Mouse (Mus musculus) heart, adult 2 months (tissue): ENCODE data around the gene Cacng4. TPM values are rescaled to one million over a fixed set of nuclear protein-coding genes. Genes with fewer than 3 reads are reported as not detected.
A peak's percentile ranks its signal among the peaks of the same experiment; 100 is the strongest.

Experiments used
- DNase-seq, 2 experiments: peaks; one replicate each; pipeline ENCODE4 v3.0.0; 2021
- H3K27ac ChIP-seq: fragments of 200-600 bp; 2 replicates; pipeline ENCODE4 v1.8.1; 2022
- H3K27me3 ChIP-seq: fragments of 200-500 bp; 2 replicates; pipeline ENCODE4 v1.6.1; 2012; ENCODE audit warnings: mild to moderate bottlenecking, low read length, inconsistent platforms, mixed read lengths; ENCODE audit not compliant: control insufficient read depth, insufficient read depth
- H3K36me3 ChIP-seq: fragments of 200-500 bp; 2 replicates; pipeline ENCODE4 v1.6.1; 2012; ENCODE audit warnings: low read length, inconsistent platforms; ENCODE audit not compliant: control insufficient read depth, insufficient read depth
- H3K4me1 ChIP-seq: fragments of 200-500 bp; 2 replicates; pipeline ENCODE4 v1.6.1; 2011; ENCODE audit warnings: low read length; ENCODE audit not compliant: control insufficient read depth, insufficient read depth
- H3K4me3 ChIP-seq: fragments of 200-600 bp; 2 replicates; pipeline ENCODE4 v1.8.1; 2022
- H3K79me2 ChIP-seq: fragments of 200-500 bp; replicated peaks from 2 replicates; pipeline ENCODE4 v1.6.1; 2012; ENCODE audit warnings: mild to moderate bottlenecking, inconsistent platforms, low read length, moderate library complexity, mixed read lengths; ENCODE audit not compliant: control insufficient read depth, insufficient read depth
- H3K9ac ChIP-seq: fragments of 200-500 bp; 2 replicates; pipeline ENCODE4 v1.6.1; 2012; ENCODE audit warnings: low read depth, mild to moderate bottlenecking, control low read depth, inconsistent platforms, low read length, mixed read lengths
- CTCF ChIP-seq: fragments of 200-600 bp; IDR thresholded peaks from 2 replicates; pipeline ENCODE4 v1.8.1; 2022; ENCODE audit warnings: antibody characterized with exemption, mild to moderate bottlenecking, moderate library complexity
- EP300 ChIP-seq: fragments of 200-500 bp; IDR thresholded peaks from 2 replicates; pipeline ENCODE4 v1.6.1; 2011; ENCODE audit warnings: low read depth, low read length, control low read depth; ENCODE audit not compliant: insufficient read depth
- POLR2A ChIP-seq: fragments of 200-500 bp; IDR thresholded peaks from 2 replicates; pipeline ENCODE4 v1.6.1; 2011; ENCODE audit warnings: mild to moderate bottlenecking, low read depth, low read length, control low read depth; ENCODE audit not compliant: insufficient read depth
- WGBS: fragments of 180-500 bp; shearing (Covaris S2); methylation state at CpG from one replicate; pipeline ENCODE4 v1.1.7; 2018; 5-methylcytosine and 5-hydroxymethylcytosine counted together
- intact Hi-C: fragments of 180-260 bp; cut with DNase I; formaldehyde crosslinking; loops from one replicate; pipeline ENCODE4 v1.15.1; 2025
- polyA plus RNA-seq: library from polyadenylated mRNA; depleted of rRNA; stranded (reverse); fragments of >200 nt; gene quantifications from 2 replicates; pipeline ENCODE4 v1.2.3, GENCODE M21; 2012
- total RNA-seq, 2 experiments: library from RNA; stranded (reverse); gene quantifications; 2 replicates each; pipeline ENCODE4 v1.2.3; 2021

Cacng4 gene
- total and polyA plus RNA-seq, 3 experiments = 0.18 TPM; not detected in 2

DNA sequence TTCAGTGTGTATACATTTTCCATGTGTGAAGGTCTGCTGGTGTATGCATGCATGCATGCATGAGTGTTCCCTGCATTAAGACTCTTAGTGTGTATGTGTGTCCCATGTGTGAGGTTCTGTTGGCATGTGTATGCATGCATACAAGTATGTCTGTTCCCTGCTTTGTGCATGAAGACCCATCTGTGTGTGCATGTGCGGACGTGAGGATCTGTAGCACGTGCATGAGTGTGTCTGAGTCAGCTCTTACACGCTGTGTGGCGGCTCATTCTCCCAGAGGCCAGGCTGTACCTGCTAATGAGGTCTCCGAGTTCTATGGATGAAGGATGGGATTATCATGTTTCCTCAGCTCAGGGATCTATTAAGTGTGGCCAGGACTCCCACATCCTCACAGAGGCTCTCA, 89.3 kb downstream of the Cacng4 start:
- Histone ChIP-seq H3K27ac (no peak overlapping the region), H3K79me2 (no peaks in the 10 kb centered on the region), H3K4me3 (no peak overlapping the region), H3K4me1 (peaks cover 4% of the 10 kb centered on the region; the same call in 1 of the 2 replicates), H3K9ac (no peak overlapping the region), H3K36me3 (no peaks in the 10 kb centered on the region), H3K27me3 (no peaks in the 10 kb centered on the region; the same call in 1 of the 2 replicates)
- no peak for TF ChIP-seq CTCF
- TF ChIP-seq EP300 = no peak
- no peak for TF ChIP-seq POLR2A
- intact Hi-C loops = no loop called here
- WGBS = 89% methylated on average over 6 of the region's 6 CpGs
- DNase-seq = no peak

DNA sequence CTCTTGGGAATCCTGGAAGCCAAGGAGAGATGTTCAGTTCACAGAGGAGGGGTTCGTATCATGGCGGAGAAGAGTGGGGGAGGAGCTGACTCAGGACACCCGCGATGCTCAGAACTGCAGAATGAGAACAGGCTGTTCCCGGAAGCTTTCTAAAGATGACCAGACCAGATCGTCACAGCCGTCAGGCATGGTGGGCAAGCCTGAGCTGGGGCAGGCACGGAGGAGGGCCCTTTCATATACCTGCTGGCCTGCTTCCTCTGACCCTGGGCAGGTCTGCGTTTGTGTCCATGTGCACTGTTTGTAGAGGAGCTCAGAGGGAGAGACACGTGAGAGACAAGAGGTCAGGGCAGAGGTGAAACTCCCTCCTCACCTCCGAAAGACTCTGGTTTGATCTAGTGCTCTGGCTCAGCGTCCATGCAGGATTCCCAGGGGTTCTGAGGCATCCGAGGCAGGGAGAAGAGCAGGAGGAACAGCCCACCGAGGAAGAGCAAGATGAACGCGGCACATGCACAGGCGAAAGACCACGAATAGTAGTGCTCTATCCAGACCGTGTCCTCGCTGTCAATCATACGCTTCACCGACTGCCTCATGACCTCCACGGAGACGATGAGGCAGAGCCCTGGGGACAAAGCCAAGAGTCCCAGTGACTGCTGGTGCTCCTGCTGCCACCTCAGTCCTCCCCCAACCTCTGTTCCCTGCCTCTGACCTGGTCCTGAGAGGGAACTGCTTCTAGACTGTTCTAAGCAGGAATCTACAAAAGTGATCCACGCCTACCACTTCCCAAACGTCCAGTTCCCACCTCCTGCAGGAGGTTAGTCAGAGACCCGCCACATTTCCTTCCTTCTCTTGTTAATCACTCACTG, 90.9 kb downstream of the Cacng4 start:
- H3K36me3 ChIP-seq = no peaks in the 10 kb centered on the region
- TF ChIP-seq POLR2A (peak; percentile 36; the same call in 1 of the 2 replicates), EP300 (no peak), CTCF (no peak)
- intact Hi-C loops = no loop called here
- 33% methylated on average over 27 of the region's 27 CpGs for WGBS
- peak overlapping the region; percentile 22; the same call in 1 of the 2 replicates for H3K9ac ChIP-seq
- no peaks in the 10 kb centered on the region; the same call in 1 of the 2 replicates for H3K27me3 ChIP-seq
- no peak overlapping the region; the same call in 1 of the 2 replicates for H3K27ac ChIP-seq
- peak; percentile 9 to 20 for DNase-seq
- H3K4me3 ChIP-seq = peak overlapping the region; percentile 8; the same call in 1 of the 2 replicates
- H3K4me1 ChIP-seq = peaks cover 4% of the 10 kb centered on the region; the same call in 1 of the 2 replicates
- H3K79me2 ChIP-seq = no peaks in the 10 kb centered on the region

DNA sequence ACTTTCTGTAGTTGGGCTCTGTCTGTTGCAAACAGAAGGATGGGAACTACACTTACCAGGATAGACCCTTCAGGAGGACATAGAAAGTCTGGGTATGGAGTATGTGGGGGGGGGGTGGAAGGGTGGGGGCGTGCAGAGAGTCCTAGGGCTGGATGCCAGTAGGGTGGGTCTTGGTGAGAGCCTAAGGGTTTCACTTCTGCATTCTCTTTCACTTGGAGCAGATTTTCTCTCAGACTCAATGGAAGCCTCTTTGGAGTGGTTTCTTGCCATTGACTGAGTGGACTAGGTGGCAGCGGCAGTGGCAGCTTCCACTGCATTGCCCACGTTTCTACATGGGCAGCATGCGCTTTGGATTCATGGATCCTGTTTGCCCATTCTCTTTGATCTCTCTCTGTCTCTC, 94.4 kb downstream of the Cacng4 start:
- Histone ChIP-seq H3K27me3 (no peaks in the 10 kb centered on the region), H3K9ac (no peak overlapping the region), H3K79me2 (no peaks in the 10 kb centered on the region), H3K4me3 (no peak overlapping the region), H3K36me3 (no peaks in the 10 kb centered on the region), H3K4me1 (peaks cover 4% of the 10 kb centered on the region; the same call in 1 of the 2 replicates), H3K27ac (no peak overlapping the region)
- 82% methylated on average over 4 of the region's 4 CpGs for WGBS
- intact Hi-C loops = no loop called here
- TF ChIP-seq POLR2A = no peak
- no peak for TF ChIP-seq CTCF
- no peak for TF ChIP-seq EP300
- no peak for DNase-seq

DNA sequence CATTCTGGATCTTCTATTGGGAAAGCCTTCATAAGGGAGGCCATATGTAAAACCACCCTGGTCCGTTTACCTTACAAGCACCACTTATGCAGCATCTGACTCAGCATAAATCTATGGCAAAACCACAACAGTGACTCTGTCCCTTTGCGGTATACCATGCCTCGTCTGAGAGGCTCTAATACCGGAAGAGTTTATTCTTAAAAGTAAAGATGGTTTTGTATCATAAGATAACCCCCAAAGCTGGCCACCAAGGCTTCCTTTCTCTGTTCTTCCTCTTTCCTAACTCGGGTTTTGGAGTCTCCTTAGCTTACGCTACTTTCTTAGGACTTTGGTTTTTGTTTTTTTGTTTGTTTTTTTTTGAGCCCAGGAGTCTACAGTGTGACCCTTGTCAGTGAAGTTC, 101.0 kb downstream of the Cacng4 start:
- TF ChIP-seq POLR2A (no peak), EP300 (no peak), CTCF (no peak)
- intact Hi-C loops = no loop called here
- DNase-seq = no peak
- Histone ChIP-seq H3K27me3 (no peaks in the 10 kb centered on the region), H3K79me2 (no peaks in the 10 kb centered on the region), H3K27ac (no peak overlapping the region), H3K4me1 (no peaks in the 10 kb centered on the region), H3K4me3 (no peak overlapping the region), H3K36me3 (no peaks in the 10 kb centered on the region), H3K9ac (no peak overlapping the region)
- 74% methylated on average over 6 of the region's 6 CpGs for WGBS

DNA sequence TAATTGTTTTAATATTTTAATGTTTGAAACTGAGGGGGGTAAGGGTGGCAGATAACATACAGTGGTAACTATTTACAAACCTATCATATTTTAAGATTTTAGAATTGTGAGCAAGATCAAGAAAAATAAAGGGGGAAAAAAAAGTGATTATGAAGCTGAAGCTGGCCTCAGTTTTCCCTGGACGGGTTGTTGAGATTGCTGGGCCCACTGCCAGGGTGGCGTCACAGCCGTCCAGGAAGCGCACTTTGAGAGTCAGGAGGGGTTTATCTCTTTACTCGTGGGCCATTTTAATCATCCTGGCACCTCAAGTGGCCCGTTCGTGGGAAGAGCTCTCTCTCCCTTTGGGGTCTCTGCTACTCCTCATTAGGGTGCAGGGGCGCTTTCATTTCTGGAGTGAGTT, 102.8 kb downstream of the Cacng4 start:
- intact Hi-C loops = no loop called here
- DNase-seq = no peak
- no peak for TF ChIP-seq CTCF
- no peak for TF ChIP-seq POLR2A
- no peak for TF ChIP-seq EP300
- H3K27me3 ChIP-seq = no peaks in the 10 kb centered on the region
- no peak overlapping the region for H3K27ac ChIP-seq
- 32% methylated on average over 8 of the region's 8 CpGs for WGBS
- no peak overlapping the region for H3K9ac ChIP-seq
- no peak overlapping the region for H3K4me3 ChIP-seq
- no peaks in the 10 kb centered on the region for H3K79me2 ChIP-seq
- H3K4me1 ChIP-seq = no peaks in the 10 kb centered on the region
- H3K36me3 ChIP-seq = no peaks in the 10 kb centered on the region

DNA sequence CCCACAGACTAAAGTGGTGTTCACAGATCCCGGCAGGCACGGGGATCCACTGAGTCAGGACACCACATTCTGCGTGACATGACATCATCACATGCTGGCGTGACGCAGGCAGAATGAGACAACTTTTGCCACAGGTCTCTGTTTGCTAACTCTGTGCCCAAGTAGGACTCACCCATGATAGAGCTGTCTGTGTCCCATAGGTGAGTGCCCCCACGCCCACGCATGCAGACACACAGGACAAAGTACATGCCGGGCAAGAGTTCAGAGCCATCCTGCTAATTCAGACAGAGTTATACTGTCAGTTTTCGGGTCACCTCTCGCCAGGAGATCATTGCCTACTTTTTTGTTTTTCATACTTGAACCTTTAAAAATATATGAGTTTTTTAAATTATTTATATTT, 105.9 kb downstream of the Cacng4 start:
- DNase-seq = no peak
- H3K27me3 ChIP-seq = no peaks in the 10 kb centered on the region
- H3K9ac ChIP-seq = no peak overlapping the region
- 95% methylated on average over 10 of the region's 10 CpGs for WGBS
- TF ChIP-seq POLR2A = no peak
- TF ChIP-seq CTCF = no peak
- no peak for TF ChIP-seq EP300
- no peak overlapping the region for H3K27ac ChIP-seq
- H3K36me3 ChIP-seq = no peaks in the 10 kb centered on the region
- no peak overlapping the region for H3K4me3 ChIP-seq
- intact Hi-C loops = no loop called here
- H3K4me1 ChIP-seq = no peaks in the 10 kb centered on the region
- H3K79me2 ChIP-seq = no peaks in the 10 kb centered on the region
